Mouse (Mus musculus) megakaryocyte-erythroid progenitor cell, adult 5 weeks (primary cell): ENCODE data around the gene Gps1. TPM values are rescaled to one million over a fixed set of nuclear protein-coding genes. Genes with fewer than 3 reads are reported as not detected.

Experiments
- polyA plus RNA-seq: library from polyadenylated mRNA; stranded (reverse); fragments of >175 nt; gene quantifications from 2 replicates; pipeline ENCODE4 v1.2.3, GENCODE M21; 2012

Gene Gps1
- 52.0 and 53.8 TPM in 2 replicates for polyA plus RNA-seq

DNA sequence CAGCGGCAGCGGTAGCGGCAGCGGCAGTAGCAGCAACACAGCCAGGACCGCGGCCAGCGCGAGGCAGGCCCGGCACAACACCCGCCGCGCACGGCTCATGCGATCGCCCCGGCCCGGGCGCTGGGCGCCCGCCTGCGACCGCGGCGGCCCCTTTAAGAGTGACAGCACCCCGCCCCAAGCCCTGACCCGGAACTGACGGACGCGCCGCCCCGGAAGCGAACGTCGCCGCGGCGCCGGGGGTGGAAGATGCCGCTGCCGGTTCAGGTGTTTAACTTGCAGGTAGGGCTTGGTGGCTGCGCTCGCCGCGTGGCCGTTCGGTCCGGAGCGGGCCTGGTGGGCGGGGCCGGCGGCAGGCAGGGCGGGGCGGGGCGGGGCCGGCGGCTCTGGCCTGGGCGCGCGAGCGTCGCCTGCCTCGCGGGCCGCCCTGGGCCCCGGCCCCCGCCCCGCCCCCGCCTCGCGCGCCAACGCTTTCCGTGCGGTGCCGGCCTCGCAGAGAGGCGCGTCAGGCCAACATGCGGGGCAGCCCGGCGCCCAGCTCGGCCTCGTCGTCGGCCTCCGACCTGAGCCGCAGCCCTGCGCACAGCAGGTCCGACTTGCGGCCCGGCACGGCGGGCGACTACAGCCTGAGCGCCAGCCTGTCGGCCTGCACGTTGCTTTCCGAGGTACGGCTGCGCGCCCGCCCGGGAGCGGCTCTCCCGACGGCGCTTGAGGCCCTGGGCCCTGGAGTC, at the start of gene Gps1, which contains the start of gene Rfng:
TSS of gene Gps1 (plus strand) at position 209 of the 728 bp plus-strand sequence.
TSS of gene Rfng (minus strand) at position 144 of the 728 bp plus-strand sequence.

GRCm38 (mm10) chr11:120762672-120763041, 21.4 kb upstream of the Gps1 start, which contains the start of gene Hmga1b:
TSS of gene Hmga1b (plus strand) at chr11:120762794.

DNA sequence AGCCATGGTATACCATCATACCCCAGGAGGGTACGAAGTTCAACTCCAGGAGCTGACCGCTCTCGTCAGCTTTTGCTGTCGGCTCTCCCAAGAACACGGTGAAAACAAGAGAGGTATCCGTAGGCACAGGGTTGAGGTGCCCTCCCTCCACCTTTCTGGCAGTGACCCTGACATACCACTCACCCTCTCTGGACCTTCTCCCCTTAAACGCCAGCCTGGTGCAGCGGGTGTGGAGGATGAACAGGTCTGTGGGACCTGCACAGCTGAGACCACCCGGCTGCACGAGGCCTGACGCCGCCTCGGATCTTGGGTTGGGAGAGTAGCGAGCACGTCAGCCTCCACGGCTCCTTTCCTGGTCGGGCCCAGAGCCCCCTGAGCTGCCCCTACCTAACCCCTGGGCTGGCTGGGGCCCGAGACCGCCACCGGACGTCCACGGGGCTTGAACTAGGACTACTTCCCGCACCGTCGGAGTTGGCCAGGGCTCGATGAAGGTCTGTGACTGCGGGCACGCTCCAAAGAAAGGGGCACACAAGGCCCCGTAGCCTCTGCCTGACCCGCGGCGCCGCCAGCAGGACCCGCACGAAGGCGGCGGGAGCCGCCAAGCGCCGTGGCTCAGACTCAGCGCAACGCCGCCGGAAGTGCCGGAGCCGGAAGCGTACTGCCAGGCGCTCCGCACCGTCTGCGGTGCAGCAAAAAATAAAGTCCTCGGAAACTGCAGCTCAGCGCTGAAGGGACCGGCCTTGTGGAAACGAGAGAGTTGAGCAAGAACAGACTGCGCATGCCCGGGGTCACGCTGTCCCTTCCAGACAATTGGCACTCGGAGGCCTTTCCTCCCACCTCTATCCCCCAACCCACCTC, 11.9 kb downstream of the Gps1 start, which contains the start of gene Dus1l:
TSS of gene Dus1l (minus strand) at position 648 of the 858 bp plus-strand sequence.

DNA sequence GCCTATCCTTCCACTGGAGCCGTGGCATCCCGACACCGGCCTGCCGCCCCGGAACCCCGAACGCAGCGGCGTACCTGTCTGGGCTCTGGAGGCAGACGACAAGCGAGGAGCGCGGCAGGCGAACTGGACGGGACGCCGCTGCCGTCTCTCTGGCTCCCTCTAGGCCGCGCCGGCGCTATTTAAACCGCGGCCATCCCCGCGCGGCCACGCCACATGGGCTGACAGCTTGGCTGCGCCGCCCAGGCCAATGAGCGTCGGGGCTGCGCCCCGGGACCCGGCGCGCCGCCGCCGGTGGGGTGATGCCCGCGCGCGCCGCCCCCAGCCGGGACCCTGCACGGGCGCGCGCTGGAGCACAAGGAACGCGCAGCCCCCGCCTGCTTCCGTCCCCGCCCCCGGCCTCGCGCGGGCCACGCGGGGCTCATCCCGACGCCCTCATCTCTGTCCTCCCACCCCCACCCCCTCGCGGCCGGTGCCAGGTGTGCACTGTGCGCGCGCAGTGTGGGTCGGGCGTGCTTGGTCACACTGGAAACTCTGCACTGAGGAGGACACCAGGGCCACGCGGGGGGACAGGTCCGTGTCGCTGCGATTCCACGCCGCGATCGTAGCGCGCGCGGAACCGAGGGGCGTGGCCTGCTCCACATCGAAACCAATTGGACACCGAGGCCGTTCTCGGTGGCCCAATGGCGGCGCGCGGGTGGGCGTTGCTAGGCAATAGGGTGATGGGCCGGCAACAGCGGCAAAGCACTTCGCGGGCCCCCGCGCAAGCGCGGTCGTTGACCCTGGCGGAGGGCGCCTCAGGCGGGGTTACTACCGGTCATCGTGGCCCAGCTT, 40.1 kb downstream of the Gps1 start, which contains the start of gene Fasn:
TSS of gene Fasn (minus strand) at position 592 of the 831 bp plus-strand sequence.

Other genes with a start within 250 kb of the Gps1 start
- gene Mcrip1, start 234.5 kb upstream of the Gps1 start, polyA plus RNA-seq, result 170 and 188 TPM in 2 replicates
- gene Ppp1r27, start 233.1 kb upstream of the Gps1 start, polyA plus RNA-seq, result 0.24 TPM in 1 of 2 replicates, not detected in the other
- gene P4hb, start 211.0 kb upstream of the Gps1 start, polyA plus RNA-seq, result 1,164 and 1,680 TPM in 2 replicates
- gene Arhgdia, start 202.6 kb upstream of the Gps1 start, polyA plus RNA-seq, result 1,098 and 1,284 TPM in 2 replicates
- gene Alyref, start 185.9 kb upstream of the Gps1 start, polyA plus RNA-seq, result 339 and 360 TPM in 2 replicates
- gene Anapc11, start 185.9 kb upstream of the Gps1 start, polyA plus RNA-seq, result 111 and 156 TPM in 2 replicates
- gene Npb, start 175.8 kb upstream of the Gps1 start, polyA plus RNA-seq, result 1.6 and 2.9 TPM in 2 replicates
- 93.8 and 116 TPM in 2 replicates for gene Pcyt2, start 166.3 kb upstream of the Gps1 start, polyA plus RNA-seq
- 246 and 280 TPM in 2 replicates for gene Sirt7, start 159.0 kb upstream of the Gps1 start, polyA plus RNA-seq
- 51.4 and 66.1 TPM in 2 replicates for gene Mafg, start 150.7 kb upstream of the Gps1 start, polyA plus RNA-seq
- 1.2 and 1.5 TPM in 2 replicates for gene Pycr1, start 140.5 kb upstream of the Gps1 start, polyA plus RNA-seq
- 0.05 TPM in 1 of 2 replicates, not detected in the other for gene Myadml2, start 136.1 kb upstream of the Gps1 start, polyA plus RNA-seq
- gene Notum, start 123.1 kb upstream of the Gps1 start, polyA plus RNA-seq, result 0.17 and 0.18 TPM in 2 replicates
- 360 and 376 TPM in 2 replicates for gene Aspscr1, start 111.3 kb upstream of the Gps1 start, polyA plus RNA-seq
- gene Cenpx, start 70.5 kb upstream of the Gps1 start, polyA plus RNA-seq, result 97.1 and 99.7 TPM in 2 replicates
- gene Lrrc45, start 70.3 kb upstream of the Gps1 start, polyA plus RNA-seq, result 59.1 and 87.9 TPM in 2 replicates
- gene Rac3, start 62.8 kb upstream of the Gps1 start, polyA plus RNA-seq, result 5.4 and 8.3 TPM in 2 replicates
- gene Dcxr, start 57.0 kb upstream of the Gps1 start, polyA plus RNA-seq, result 32.0 and 32.8 TPM in 2 replicates
- not detected in 2 replicates for gene Cbr2, start 52.2 kb upstream of the Gps1 start, polyA plus RNA-seq
- gene Hmga1b, start 21.5 kb upstream of the Gps1 start, polyA plus RNA-seq, result 38.6 and 45.6 TPM in 2 replicates
- gene Rfng, start 65 bp upstream of the Gps1 start, polyA plus RNA-seq, result 54.4 and 68.5 TPM in 2 replicates
- gene Dus1l, start 12.1 kb downstream of the Gps1 start, polyA plus RNA-seq, result 131 and 148 TPM in 2 replicates
- gene Fasn, start 40.3 kb downstream of the Gps1 start, polyA plus RNA-seq, result 256 and 260 TPM in 2 replicates
- gene Ccdc57, start 148.6 kb downstream of the Gps1 start, polyA plus RNA-seq, result 5.9 and 8.1 TPM in 2 replicates
- 15.1 and 25.3 TPM in 2 replicates for gene Slc16a3, start 164.2 kb downstream of the Gps1 start, polyA plus RNA-seq
- gene Csnk1d, start 207.1 kb downstream of the Gps1 start, polyA plus RNA-seq, result 177 and 184 TPM in 2 replicates